Mouse (Mus musculus) Muller cell, postnatal 12 days (primary cell): ENCODE data around the gene Atpaf2.

Experiments used
- DNase-seq: peaks from one replicate; pipeline ENCODE4 v3.0.0-alpha.2; 2015; ENCODE audit errors: inconsistent ontology term

The Atpaf2 gene

GRCm38 (mm10) chr11:60397172-60397571 is 21.1 kb downstream of the Atpaf2 start:
- DNase-seq: no peak

- no peak for DNase-seq
Measured at GRCm38 (mm10) chr11:60396546-60396945, 21.7 kb downstream of the Atpaf2 start.

- no peak for DNase-seq
Measured at GRCm38 (mm10) chr11:60391346-60391745, 26.9 kb downstream of the Atpaf2 start.

GRCm38 (mm10) chr11:60387944-60388343 is 30.3 kb downstream of the Atpaf2 start:
- no peak for DNase-seq

GRCm38 (mm10) chr11:60385946-60386345 is 32.3 kb downstream of the Atpaf2 start:
- no peak for DNase-seq

GRCm38 (mm10) chr11:60384762-60385421 is 33.4 kb downstream of the Atpaf2 start:
- peak; percentile 45 for DNase-seq

- DNase-seq: no peak
Measured at GRCm38 (mm10) chr11:60383518-60383917, 34.7 kb downstream of the Atpaf2 start.

- DNase-seq: no peak
Measured at GRCm38 (mm10) chr11:60374481-60374880, 43.8 kb downstream of the Atpaf2 start.

- DNase-seq: no peak
Measured at GRCm38 (mm10) chr11:60370431-60370830, 47.8 kb downstream of the Atpaf2 start.

GRCm38 (mm10) chr11:60369448-60369847 is 48.8 kb downstream of the Atpaf2 start:
- DNase-seq: no peak

- no peak for DNase-seq
Measured at GRCm38 (mm10) chr11:60368909-60369308, 49.3 kb downstream of the Atpaf2 start.

GRCm38 (mm10) chr11:60367256-60367655 is 51.0 kb downstream of the Atpaf2 start:
- no peak for DNase-seq

- no peak for DNase-seq
Measured at GRCm38 (mm10) chr11:60366239-60367019, 51.8 kb downstream of the Atpaf2 start.

- no peak for DNase-seq
Measured at GRCm38 (mm10) chr11:60360631-60361201, 57.5 kb downstream of the Atpaf2 start.

GRCm38 (mm10) chr11:60359936-60360335 is 58.3 kb downstream of the Atpaf2 start:
- no peak for DNase-seq

GRCm38 (mm10) chr11:60359138-60359537 is 59.1 kb downstream of the Atpaf2 start:
- no peak for DNase-seq

GRCm38 (mm10) chr11:60358548-60358947 is 59.7 kb downstream of the Atpaf2 start:
- DNase-seq: no peak

GRCm38 (mm10) chr11:60357116-60357515 is 61.1 kb downstream of the Atpaf2 start:
- DNase-seq: no peak

GRCm38 (mm10) chr11:60355952-60356351 is 62.3 kb downstream of the Atpaf2 start:
- DNase-seq: no peak

GRCm38 (mm10) chr11:60352559-60353411 is 65.5 kb downstream of the Atpaf2 start, which contains the start of the genes Tom1l2 and Drc3:
Gene Tom1l2 (minus strand): TSS chr11:60352905.
Gene Drc3 (plus strand): TSS chr11:60353329.
- DNase-seq: peak; percentile 100

GRCm38 (mm10) chr11:60351925-60352371 is 66.3 kb downstream of the Atpaf2 start:
- DNase-seq: peak; percentile 63

- DNase-seq: peak; percentile 19
Measured at GRCm38 (mm10) chr11:60351388-60351787, 66.9 kb downstream of the Atpaf2 start.
